Mouse (Mus musculus): ENCODE data around the gene Aak1. TPM values are rescaled to one million over a fixed set of nuclear protein-coding genes. Genes with fewer than 3 reads are reported as not detected.

Aak1 gene
- polyA plus RNA-seq, 1 experiment: 43.4 TPM

DNA sequence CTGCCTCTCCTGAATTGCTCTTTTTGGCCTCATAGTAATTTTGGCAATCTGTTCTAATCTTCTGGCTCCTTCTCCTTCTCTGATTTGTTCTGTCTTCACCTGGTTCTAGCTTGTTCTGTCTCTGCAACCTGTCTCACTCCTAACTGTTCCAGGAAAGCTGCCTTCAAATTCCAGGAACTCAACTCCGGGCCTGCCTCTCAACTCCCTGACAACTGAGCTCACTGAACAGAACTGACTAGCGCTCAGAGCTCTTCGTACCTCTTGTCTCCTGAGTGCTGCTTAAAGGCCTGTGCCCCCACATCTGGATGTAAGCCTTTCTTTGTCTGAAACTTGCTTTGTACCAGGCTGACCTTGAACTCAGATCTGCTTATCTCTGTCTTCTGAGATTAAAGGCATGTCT, 183.1 kb downstream of the Aak1 start:
- TF ChIP-seq POLR2A (IDR thresholded peaks at IDR 0.05; ENCODE audit: control insufficient read depth, low read depth, low read length) (no peak), CTCF (IDR thresholded peaks at IDR 0.05; ENCODE audit: control insufficient read depth, insufficient read depth, insufficient replicate concordance, low read depth, low read length) (no peak)
- no peaks in the 10 kb centered on the region for H3K36me3 ChIP-seq (ENCODE audit: control insufficient read depth, insufficient read depth, low read length)

DNA sequence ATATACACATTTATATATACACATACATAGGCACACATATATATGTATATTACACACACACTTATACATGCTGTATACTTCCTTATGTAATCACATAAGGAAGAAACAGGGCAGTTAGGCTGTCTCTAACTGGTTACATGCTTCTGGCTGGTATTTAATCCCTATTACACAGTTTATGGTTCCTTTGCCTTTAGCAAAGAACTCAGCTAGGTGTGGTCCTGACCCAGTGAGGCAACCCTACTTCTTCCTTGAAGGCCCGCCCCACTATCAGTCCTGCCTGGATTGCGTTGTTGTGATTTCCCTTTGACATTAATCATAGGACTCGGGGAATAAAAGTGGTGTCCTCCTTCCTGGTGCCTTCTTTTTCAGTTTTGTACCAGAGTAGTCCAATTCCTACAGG, 185.1 kb downstream of the Aak1 start:
- Histone ChIP-seq H3K4me1 (ENCODE audit: control insufficient read depth, insufficient read depth, low read length) (no peaks in the 10 kb centered on the region), H3K4me3 (ENCODE audit: control insufficient read depth, low read depth, low read length) (no peak overlapping the region), H3K27me3 (ENCODE audit: control insufficient read depth, insufficient read depth, low read length) (no peaks in the 10 kb centered on the region), H3K36me3 (ENCODE audit: control insufficient read depth, insufficient read depth, low read length) (no peaks in the 10 kb centered on the region), H3K27ac (ENCODE audit: control insufficient read depth, insufficient read depth, low read depth, low read length) (no peak overlapping the region)
- TF ChIP-seq CTCF (IDR thresholded peaks at IDR 0.05; ENCODE audit: control insufficient read depth, insufficient read depth, insufficient replicate concordance, low read depth, low read length) (no peak), POLR2A (IDR thresholded peaks at IDR 0.05; ENCODE audit: control insufficient read depth, low read depth, low read length) (no peak)

More for the DNA sequence above, 183.1 kb downstream of the Aak1 start:
- Histone ChIP-seq H3K4me3 (ENCODE audit: control insufficient read depth, low read depth, low read length) (no peak overlapping the region), H3K27me3 (ENCODE audit: control insufficient read depth, insufficient read depth, low read length) (no peaks in the 10 kb centered on the region), H3K27ac (ENCODE audit: control insufficient read depth, insufficient read depth, low read depth, low read length) (no peak overlapping the region), H3K4me1 (ENCODE audit: control insufficient read depth, insufficient read depth, low read length) (no peaks in the 10 kb centered on the region)

DNA sequence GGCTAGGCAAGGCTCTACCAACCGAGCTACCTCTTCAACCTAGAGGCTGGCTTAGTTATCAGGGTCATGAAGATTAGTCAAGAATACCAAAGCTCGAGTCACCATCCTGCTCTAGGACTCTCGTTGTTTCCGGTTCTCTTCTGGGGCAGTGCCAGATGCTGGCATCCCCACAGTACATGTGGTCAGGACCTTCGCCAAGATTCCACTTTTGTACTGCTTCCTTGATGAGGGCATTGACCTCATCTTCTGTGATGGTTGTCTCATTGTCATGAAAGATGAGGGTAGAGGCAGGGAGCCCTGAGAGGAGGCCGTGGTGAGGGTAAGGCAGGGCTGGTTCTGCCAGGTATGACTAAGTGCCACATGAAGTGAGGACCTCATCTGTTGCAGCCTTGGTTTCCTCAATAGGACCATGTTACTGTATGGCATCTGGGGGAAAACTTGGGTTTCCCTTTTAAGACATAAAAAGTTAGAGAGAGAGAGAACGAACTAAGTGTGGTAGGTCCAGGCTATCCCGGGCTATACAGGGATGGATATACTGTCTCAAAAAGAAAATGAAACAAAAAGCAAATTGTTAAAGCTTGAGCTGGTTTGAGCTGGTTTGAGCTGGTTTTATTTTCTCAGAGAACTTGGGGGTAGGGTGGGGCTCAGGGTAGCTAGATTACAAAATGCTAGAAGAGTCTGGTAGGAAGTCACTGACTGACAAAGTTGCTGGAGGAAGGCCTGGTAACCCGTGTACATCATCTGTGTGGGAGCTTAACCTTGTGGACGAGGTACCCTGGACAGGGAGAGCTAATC, 188.7 kb downstream of the Aak1 start:
- no peak for TF ChIP-seq CTCF (IDR thresholded peaks at IDR 0.05; ENCODE audit: control insufficient read depth, insufficient read depth, insufficient replicate concordance, low read depth, low read length)
- TF ChIP-seq POLR2A (IDR thresholded peaks at IDR 0.05; ENCODE audit: control insufficient read depth, low read depth, low read length): no peak
- H3K27ac ChIP-seq (ENCODE audit: control insufficient read depth, insufficient read depth, low read depth, low read length): no peak overlapping the region

DNA sequence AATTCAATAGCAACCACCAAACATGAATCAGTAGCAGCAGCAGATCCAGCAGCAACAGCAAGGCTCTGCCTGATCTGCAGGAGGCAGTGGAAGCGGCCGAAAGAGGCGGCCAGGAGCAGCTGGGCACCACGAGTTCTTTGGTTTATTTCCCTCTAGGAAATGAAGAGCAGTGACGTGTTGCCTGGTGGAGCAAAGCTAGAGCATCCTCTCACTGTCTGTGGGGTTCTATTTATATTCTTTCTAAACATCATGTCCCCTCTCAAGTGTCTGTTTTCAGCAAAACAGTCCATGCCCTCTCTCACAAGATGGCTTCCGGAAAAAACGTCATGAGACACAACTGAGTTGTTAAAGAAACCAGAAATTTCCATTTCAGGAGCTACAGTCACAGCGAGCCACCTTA, 189.8 kb downstream of the Aak1 start:
- peaks cover 6% of the 10 kb centered on the region; the same call in 1 of the 2 replicates for H3K4me1 ChIP-seq (ENCODE audit: control insufficient read depth, insufficient read depth, low read length)
- H3K4me3 ChIP-seq (ENCODE audit: control insufficient read depth, low read depth, low read length): no peak overlapping the region
- H3K27me3 ChIP-seq (ENCODE audit: control insufficient read depth, insufficient read depth, low read length): no peaks in the 10 kb centered on the region
- no peak overlapping the region for H3K27ac ChIP-seq (ENCODE audit: control insufficient read depth, insufficient read depth, low read depth, low read length)
- no peaks in the 10 kb centered on the region for H3K36me3 ChIP-seq (ENCODE audit: control insufficient read depth, insufficient read depth, low read length)
- TF ChIP-seq CTCF (IDR thresholded peaks at IDR 0.05; ENCODE audit: control insufficient read depth, insufficient read depth, insufficient replicate concordance, low read depth, low read length) (no peak), POLR2A (IDR thresholded peaks at IDR 0.05; ENCODE audit: control insufficient read depth, low read depth, low read length) (no peak)

More for the DNA sequence above, 188.7 kb downstream of the Aak1 start:
- no peaks in the 10 kb centered on the region for H3K36me3 ChIP-seq (ENCODE audit: control insufficient read depth, insufficient read depth, low read length)
- peaks cover 6% of the 10 kb centered on the region; the same call in 1 of the 2 replicates for H3K4me1 ChIP-seq (ENCODE audit: control insufficient read depth, insufficient read depth, low read length)
- H3K27me3 ChIP-seq (ENCODE audit: control insufficient read depth, insufficient read depth, low read length): no peaks in the 10 kb centered on the region
- H3K4me3 ChIP-seq (ENCODE audit: control insufficient read depth, low read depth, low read length): no peak overlapping the region

DNA sequence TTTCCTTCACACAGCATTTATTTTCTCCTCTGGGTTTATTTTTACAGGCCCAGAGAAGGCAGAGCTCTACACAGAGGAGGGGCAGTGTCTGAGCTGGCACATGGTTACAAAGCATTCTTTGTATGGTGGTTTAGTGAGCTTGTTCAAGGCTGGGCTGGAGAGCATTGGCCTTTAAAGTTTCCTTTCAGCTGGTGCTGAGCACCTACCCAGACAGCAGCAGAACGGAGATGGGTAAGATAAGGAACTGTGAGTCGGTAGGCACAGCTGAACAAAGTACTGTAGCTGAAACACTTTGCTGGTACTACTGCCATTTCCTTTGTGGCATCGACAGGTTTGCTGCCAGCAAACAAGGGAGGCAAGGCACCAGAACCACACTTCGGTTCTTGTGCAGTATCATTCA, 191.7 kb downstream of the Aak1 start:
- Histone ChIP-seq H3K36me3 (ENCODE audit: control insufficient read depth, insufficient read depth, low read length) (no peaks in the 10 kb centered on the region), H3K4me3 (ENCODE audit: control insufficient read depth, low read depth, low read length) (peak overlapping the region; percentile 76), H3K27ac (ENCODE audit: control insufficient read depth, insufficient read depth, low read depth, low read length) (peak overlapping the region; percentile 36), H3K27me3 (ENCODE audit: control insufficient read depth, insufficient read depth, low read length) (no peaks in the 10 kb centered on the region), H3K4me1 (ENCODE audit: control insufficient read depth, insufficient read depth, low read length) (peaks cover 6% of the 10 kb centered on the region; the same call in 1 of the 2 replicates)
- no peak for TF ChIP-seq POLR2A (IDR thresholded peaks at IDR 0.05; ENCODE audit: control insufficient read depth, low read depth, low read length)
- no peak for TF ChIP-seq CTCF (IDR thresholded peaks at IDR 0.05; ENCODE audit: control insufficient read depth, insufficient read depth, insufficient replicate concordance, low read depth, low read length)

DNA sequence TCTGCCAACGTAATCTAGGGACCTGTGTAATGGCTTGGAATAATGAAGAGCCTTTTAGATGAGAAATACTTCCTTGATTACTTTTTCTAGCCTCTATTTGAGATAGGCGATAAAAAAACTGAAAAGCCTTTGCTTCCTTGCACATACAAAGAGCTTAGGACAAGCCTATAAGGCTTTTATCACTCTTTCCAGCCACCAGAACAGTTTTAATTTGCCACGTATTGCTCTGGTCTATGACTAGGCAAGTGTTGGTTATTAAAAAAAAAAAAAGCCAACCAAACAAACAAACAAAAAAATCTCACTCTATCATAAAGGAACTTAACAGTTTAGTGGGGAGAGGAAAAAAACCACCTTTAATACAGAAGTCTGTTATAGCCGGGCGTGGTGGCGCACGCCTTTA, 192.1 kb downstream of the Aak1 start:
- H3K27ac ChIP-seq (ENCODE audit: control insufficient read depth, insufficient read depth, low read depth, low read length): peak overlapping the region; percentile 36
- peak overlapping the region; percentile 96 for H3K4me3 ChIP-seq (ENCODE audit: control insufficient read depth, low read depth, low read length)

DNA sequence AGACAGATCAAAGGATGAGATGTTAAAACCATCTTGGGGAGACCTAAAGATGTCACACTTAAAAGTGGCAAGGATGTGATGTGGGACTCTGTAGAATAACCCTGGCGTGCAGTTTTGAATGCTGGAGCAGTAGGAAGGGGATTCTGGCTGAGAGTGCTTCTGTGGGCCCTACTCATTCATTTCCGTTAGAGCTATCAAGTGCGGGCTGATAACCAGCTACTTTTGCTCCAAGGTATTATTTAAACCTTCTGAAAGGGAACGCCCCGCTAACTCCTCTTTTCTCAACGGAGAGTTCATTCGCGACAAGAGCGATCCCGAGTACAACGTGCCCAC, 192.7 kb downstream of the Aak1 start:
- Histone ChIP-seq H3K4me3 (ENCODE audit: control insufficient read depth, low read depth, low read length) (peak overlapping the region; percentile 96), H3K27ac (ENCODE audit: control insufficient read depth, insufficient read depth, low read depth, low read length) (peak overlapping the region; percentile 98), H3K4me1 (ENCODE audit: control insufficient read depth, insufficient read depth, low read length) (peaks cover 6% of the 10 kb centered on the region; the same call in 1 of the 2 replicates), H3K36me3 (ENCODE audit: control insufficient read depth, insufficient read depth, low read length) (no peaks in the 10 kb centered on the region), H3K27me3 (ENCODE audit: control insufficient read depth, insufficient read depth, low read length) (no peaks in the 10 kb centered on the region)
- TF ChIP-seq POLR2A (IDR thresholded peaks at IDR 0.05; ENCODE audit: control insufficient read depth, low read depth, low read length) (no peak), CTCF (IDR thresholded peaks at IDR 0.05; ENCODE audit: control insufficient read depth, insufficient read depth, insufficient replicate concordance, low read depth, low read length) (no peak)

More for the DNA sequence above, 192.1 kb downstream of the Aak1 start:
- no peaks in the 10 kb centered on the region for H3K36me3 ChIP-seq (ENCODE audit: control insufficient read depth, insufficient read depth, low read length)
- H3K27me3 ChIP-seq (ENCODE audit: control insufficient read depth, insufficient read depth, low read length): no peaks in the 10 kb centered on the region
- H3K4me1 ChIP-seq (ENCODE audit: control insufficient read depth, insufficient read depth, low read length): peaks cover 6% of the 10 kb centered on the region; the same call in 1 of the 2 replicates
- no peak for TF ChIP-seq CTCF (IDR thresholded peaks at IDR 0.05; ENCODE audit: control insufficient read depth, insufficient read depth, insufficient replicate concordance, low read depth, low read length)
- no peak for TF ChIP-seq POLR2A (IDR thresholded peaks at IDR 0.05; ENCODE audit: control insufficient read depth, low read depth, low read length)

Measured in testis, adult 2 months (tissue).